Mouse (Mus musculus): ENCODE data around the gene Gm11554. TPM values are rescaled to one million over a fixed set of nuclear protein-coding genes. Genes with fewer than 3 reads are reported as not detected.
"Not testable (repeated sequence)": the region's sequence is repeated elsewhere in the genome, so short reads cannot be mapped to it uniquely, and the experiment has no call there.

The Gm11554 gene
- not detected for total RNA-seq (2021)
- long read RNA-seq, experiment 1: 0 reads
- long read RNA-seq, experiment 2: 0 reads

DNA sequence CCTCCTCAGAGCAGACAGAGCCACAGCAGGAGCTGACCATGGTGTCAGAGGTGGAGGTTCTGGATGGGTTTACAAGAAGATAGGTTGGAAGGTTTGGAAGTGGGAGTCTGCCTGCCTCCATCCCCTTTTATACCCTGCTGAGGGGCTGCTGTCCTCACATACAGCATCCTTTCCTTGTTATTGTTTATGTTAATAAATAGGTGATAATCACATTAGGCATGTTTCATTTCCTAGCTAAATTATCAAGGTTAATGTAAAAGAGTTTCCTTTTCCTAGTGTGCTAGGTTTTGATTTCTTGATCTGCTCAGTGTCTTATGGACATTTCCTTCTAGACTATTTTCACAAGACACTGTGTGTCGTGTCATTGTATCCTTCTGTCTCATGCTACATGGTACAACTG lies at the start of gene Gm11554:
Gm11554 (minus strand) TSS at position 101 of the 400 bp plus-strand sequence.
- H3K27ac ChIP-seq; DNase-seq (ENCODE audit: extremely low spot score in 1 of 2, low spot score in 2 of 2); intact Hi-C loops (cut with DNase I); H3K4me3 ChIP-seq: not testable (repeated sequence)

DNA sequence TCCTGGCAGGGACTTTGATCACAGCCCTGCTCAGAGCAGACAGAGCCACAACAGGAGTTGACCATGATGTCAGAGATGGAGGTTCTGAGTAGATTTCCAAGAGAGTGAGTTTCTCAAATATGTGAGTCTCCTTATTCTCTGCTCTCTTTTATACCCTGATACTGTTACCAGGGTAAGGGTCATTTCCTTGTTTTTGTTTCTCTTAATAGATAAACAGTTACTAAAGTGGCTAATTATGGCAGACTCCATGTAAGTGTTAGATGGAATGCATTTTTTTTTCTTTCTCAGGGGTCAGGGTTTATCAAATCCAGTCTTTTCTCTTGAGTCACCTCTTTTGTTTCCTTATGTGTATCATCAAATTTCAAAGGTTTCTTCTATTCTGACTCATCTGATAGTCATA lies 47.3 kb upstream of the Gm11554 start, which contains the start of gene Krtap4-16:
Krtap4-16 (minus strand) TSS at position 101 of the 400 bp plus-strand sequence.
- no peak for DNase-seq (ENCODE audit: extremely low spot score in 1 of 2, low spot score in 2 of 2)
- H3K27ac ChIP-seq: no peak within 1 kb of the TSS
- TF ChIP-seq CTCF (IDR thresholded peaks at IDR 0.05): no peak
- intact Hi-C loops (cut with DNase I): no loop called here
- H3K4me3 ChIP-seq: no peak within 1 kb of the TSS

DNA sequence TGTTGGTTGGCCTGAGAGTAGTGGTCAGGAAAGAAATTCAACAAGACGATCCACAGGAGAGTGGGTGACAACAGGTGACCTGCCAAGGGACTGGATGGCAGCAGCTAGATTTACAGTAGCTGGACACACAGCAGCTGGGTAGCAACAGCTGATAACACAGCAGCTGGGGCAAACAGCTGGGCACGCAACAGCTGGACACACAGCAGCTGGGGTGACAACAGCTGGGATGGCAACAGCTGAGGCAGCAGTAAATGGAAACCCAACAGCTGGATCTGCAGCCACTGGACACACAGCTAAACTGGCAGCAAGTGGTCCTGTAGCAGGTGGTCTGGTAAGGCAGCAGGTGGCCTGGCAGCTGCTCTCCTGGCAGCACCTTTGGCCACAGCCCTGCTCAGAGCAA lies 42.5 kb upstream of the Gm11554 start:
- DNase-seq (ENCODE audit: extremely low spot score in 1 of 2, low spot score in 2 of 2): no peak
- intact Hi-C loops (cut with DNase I): no loop called here
- Histone ChIP-seq H3K4me3 (no peak overlapping the region), H3K27ac (no peak overlapping the region)
- no peak for TF ChIP-seq CTCF (IDR thresholded peaks at IDR 0.05)

DNA sequence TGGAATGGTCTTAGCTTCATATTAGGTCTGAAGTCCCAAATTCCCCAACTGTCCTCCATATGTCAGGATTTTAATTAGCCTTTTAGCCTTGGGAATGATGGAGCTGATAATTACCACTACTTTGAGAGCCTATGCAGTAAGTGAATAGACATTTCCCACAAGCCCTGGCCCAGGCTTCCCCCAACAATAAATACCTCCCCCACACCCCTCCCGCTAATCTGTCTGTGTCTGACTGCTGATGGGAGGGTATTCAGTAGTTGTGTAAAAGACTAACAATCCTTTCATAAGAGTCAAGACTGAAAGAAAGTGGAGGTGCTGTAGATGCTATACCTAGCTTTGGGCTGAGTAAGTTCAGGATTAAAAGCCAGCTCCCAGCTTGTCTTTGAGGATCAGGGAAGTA lies 37.9 kb upstream of the Gm11554 start:
- Histone ChIP-seq H3K4me3 (no peak overlapping the region), H3K27ac (no peak overlapping the region)
- TF ChIP-seq CTCF (IDR thresholded peaks at IDR 0.05): no peak
- intact Hi-C loops (cut with DNase I): no loop called here
- no peak for DNase-seq (ENCODE audit: extremely low spot score in 1 of 2, low spot score in 2 of 2)

DNA sequence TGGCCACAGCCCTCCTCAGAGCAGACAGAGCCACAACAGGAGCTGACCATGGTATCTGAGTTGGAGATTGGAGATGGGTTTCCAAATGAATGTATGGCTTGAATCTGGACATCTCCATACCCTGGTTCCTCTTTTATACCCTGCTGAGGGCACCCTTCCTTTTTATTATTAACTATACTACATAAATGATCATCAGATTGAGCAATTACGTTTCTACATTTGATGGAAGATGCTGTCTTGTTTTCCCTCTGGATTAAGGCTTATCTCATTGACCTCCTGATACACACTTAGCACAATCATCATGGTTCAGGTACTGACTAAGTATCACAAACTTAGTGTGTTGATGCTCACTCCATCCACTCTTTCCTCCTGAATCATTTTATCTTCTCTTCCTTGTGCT lies 33.7 kb upstream of the Gm11554 start, which contains the start of gene 2300003K06Rik:
2300003K06Rik (minus strand) TSS at position 101 of the 400 bp plus-strand sequence.
- Histone ChIP-seq H3K4me3 (no peak within 1 kb of the TSS), H3K27ac (no peak within 1 kb of the TSS)
- no peak for DNase-seq (ENCODE audit: extremely low spot score in 1 of 2, low spot score in 2 of 2)
- TF ChIP-seq CTCF (IDR thresholded peaks at IDR 0.05): no peak
- intact Hi-C loops (cut with DNase I): no loop called here

DNA sequence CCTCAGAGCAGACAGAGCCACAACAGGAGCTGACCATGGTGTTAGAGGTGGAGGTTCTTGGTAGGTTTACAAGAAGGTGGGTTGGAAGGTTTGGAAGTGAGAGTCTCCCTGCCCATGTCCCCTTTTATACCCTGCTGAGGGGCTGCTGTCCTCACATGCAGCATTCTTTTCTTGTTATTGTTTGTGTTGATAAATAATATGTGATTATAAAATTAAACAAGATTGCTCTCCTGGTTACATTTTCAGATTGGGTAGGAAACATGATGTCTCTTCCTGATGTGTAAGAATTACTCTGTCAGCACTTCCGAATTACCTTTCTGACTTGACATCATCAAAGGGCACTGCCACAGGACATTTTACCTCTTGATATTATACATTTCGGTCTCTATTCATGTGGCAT lies 11.3 kb upstream of the Gm11554 start, which contains the start of gene Gm11564:
Gm11564 (minus strand) TSS at position 101 of the 400 bp plus-strand sequence.
- intact Hi-C loops (cut with DNase I); DNase-seq (ENCODE audit: extremely low spot score in 1 of 2, low spot score in 2 of 2); H3K4me3 ChIP-seq; H3K27ac ChIP-seq: not testable (repeated sequence)

DNA sequence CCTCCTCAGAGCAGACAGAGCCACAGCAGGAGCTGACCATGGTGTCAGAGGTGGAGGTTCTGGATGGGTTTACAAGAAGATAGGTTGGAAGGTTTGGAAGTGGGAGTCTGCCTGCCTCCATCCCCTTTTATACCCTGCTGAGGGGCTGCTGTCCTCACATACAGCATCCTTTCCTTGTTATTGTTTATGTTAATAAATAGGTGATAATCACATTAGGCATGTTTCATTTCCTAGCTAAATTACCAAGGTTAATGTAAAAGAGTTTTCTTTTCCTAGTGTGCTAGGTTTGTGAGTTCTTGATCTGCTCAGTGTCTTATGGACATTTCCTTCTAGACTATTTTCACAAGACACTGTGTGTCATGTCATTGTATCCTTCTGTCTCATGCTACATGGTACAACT lies 5.5 kb upstream of the Gm11554 start, which contains the start of gene Krtap4-13:
Krtap4-13 (minus strand) TSS at position 101 of the 400 bp plus-strand sequence.
- H3K4me3 ChIP-seq; H3K27ac ChIP-seq; intact Hi-C loops (cut with DNase I); DNase-seq (ENCODE audit: extremely low spot score in 1 of 2, low spot score in 2 of 2): not testable (repeated sequence)

DNA sequence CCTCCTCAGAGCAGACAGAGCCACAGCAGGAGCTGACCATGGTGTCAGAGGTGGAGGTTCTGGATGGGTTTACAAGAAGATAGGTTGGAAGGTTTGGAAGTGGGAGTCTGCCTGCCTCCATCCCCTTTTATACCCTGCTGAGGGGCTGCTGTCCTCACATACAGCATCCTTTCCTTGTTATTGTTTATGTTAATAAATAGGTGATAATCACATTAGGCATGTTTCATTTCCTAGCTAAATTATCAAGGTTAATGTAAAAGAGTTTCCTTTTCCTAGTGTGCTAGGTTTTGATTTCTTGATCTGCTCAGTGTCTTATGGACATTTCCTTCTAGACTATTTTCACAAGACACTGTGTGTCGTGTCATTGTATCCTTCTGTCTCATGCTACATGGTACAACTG lies 5.4 kb downstream of the Gm11554 start, which contains the start of gene Gm11569:
Gm11569 (minus strand) TSS at position 101 of the 400 bp plus-strand sequence.
- H3K27ac ChIP-seq; H3K4me3 ChIP-seq; DNase-seq (ENCODE audit: extremely low spot score in 1 of 2, low spot score in 2 of 2); intact Hi-C loops (cut with DNase I): not testable (repeated sequence)

DNA sequence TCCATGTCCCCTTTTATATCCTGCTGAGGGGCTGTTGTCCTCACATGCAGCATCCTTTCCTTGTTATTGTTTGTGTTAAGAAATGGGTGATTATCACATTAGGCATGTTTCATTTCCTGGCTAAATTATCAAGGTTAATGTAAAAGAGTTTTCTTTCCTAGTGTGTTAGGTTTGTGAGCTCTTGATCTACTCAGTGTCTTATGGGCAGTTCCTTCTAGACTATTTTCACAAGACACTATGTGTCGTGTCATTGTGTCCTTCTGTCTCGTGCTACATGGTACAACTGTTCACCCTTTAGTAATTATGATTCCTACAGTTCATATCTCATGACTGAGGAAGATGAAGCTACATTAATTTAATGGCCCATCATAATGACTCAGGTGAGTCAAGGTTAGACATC lies 10.9 kb downstream of the Gm11554 start, which contains the start of gene Gm11596:
Gm11596 (minus strand) TSS at position 101 of the 400 bp plus-strand sequence.
- Histone ChIP-seq H3K4me3 (no peak within 1 kb of the TSS), H3K27ac (no peak within 1 kb of the TSS)
- no peak for TF ChIP-seq CTCF (IDR thresholded peaks at IDR 0.05)
- DNase-seq (ENCODE audit: extremely low spot score in 1 of 2, low spot score in 2 of 2): no peak
- intact Hi-C loops (cut with DNase I): no loop called here

DNA sequence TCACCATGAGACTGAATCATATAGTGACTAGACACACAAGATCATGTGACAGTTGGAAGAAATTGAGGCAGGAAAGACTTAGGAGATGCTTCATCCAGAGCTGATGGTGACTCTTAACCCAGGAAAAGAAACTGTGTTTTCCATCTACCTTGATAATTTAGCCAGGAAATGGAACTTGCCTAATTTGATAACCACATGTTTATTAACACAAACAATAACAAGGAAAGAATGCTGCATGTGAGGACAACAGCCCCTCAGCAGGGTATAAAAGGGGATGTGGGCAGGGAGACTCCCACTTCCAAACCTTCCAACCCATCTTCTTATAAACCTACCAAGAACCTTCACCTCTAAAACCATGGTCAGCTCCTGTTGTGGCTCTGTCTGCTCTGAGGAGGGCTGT lies 19.3 kb downstream of the Gm11554 start, which contains the start of gene Krtap4-9:
Krtap4-9 (plus strand) TSS at position 301 of the 400 bp plus-strand sequence.
- H3K4me3 ChIP-seq; H3K27ac ChIP-seq; intact Hi-C loops (cut with DNase I); DNase-seq (ENCODE audit: extremely low spot score in 1 of 2, low spot score in 2 of 2): not testable (repeated sequence)

DNA sequence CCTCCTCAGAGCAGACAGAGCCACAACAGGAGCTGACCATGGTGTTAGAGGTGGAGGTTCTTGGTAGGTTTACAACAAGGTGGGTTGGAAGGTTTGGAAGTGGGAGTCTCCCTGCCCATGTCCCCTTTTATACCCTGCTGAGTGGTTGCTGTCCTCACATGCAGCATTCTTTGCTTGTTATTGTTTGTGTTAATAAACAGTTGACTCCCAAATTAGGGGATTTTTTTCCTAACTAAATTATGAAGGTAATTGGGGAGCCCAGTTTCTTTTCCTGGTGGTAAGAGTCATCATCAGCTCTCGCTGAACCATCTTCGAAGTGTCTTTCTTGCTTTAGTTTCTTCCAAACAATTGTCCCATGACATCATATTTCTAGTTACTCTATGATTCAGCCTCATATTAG lies 23.6 kb downstream of the Gm11554 start, which contains the start of gene Krtap4-8:
Krtap4-8 (minus strand) TSS at position 101 of the 400 bp plus-strand sequence.
- Histone ChIP-seq H3K4me3 (no peak within 1 kb of the TSS), H3K27ac (no peak within 1 kb of the TSS)
- intact Hi-C loops (cut with DNase I): no loop called here
- no peak for DNase-seq (ENCODE audit: extremely low spot score in 1 of 2, low spot score in 2 of 2)
- TF ChIP-seq CTCF (IDR thresholded peaks at IDR 0.05): no peak

DNA sequence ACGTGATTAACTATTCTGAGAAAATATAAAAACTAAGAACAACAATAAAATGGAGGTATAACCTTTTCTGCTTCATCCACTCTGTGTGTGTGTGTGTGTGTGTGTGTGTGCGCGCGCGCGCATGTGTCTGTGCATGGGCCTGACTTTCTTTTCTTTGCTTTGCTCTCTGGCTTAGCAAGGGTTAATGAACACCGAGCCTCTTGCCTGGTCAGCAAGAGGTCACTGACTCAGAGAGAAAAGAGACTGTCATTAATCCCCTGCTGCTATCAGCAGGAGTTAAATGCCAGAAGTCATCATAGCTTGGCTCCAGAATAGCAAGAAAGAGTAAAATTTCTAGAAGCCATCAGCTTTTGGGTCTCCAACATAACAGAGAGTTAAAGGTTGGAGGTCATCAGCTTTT lies 25.8 kb downstream of the Gm11554 start:
- TF ChIP-seq CTCF (IDR thresholded peaks at IDR 0.05): no peak
- DNase-seq (ENCODE audit: extremely low spot score in 1 of 2, low spot score in 2 of 2): no peak
- H3K4me3 ChIP-seq: no peak overlapping the region
- intact Hi-C loops (cut with DNase I): no loop called here
- H3K27ac ChIP-seq: no peak overlapping the region

DNA sequence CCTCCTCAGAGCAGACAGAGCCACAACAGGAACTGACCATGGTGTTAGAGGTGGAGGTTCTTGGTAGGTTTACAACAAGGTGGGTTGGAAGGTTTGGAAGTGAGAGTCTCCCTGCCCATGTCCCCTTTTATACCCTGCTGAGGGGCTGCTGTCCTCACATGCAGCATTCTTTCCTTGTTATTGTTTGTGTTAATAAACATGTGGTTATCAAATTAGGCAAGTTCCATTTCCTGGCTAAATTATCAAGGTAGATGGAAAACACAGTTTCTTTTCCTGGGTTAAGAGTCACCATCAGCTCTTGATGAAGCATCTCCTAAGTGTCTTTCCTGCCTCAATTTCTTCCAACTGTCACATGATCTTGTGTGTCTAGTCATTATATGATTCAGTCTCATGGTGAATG lies 31.4 kb downstream of the Gm11554 start, which contains the start of gene Gm11595:
Gm11595 (minus strand) TSS at position 101 of the 400 bp plus-strand sequence.
- DNase-seq (ENCODE audit: extremely low spot score in 1 of 2, low spot score in 2 of 2); intact Hi-C loops (cut with DNase I); H3K27ac ChIP-seq; H3K4me3 ChIP-seq: not testable (repeated sequence)
